Mouse (Mus musculus) kidney, adult 2 months (tissue): ENCODE data around the gene Pou6f1.

Source experiments
- CTCF ChIP-seq: fragments of 200-500 bp; conservative IDR thresholded peaks from 2 replicates; pipeline ENCODE4 v1.5.1; 2011; ENCODE audit warnings: low read depth, mild to moderate bottlenecking, control low read depth, low read length, moderate library complexity, mixed read lengths; ENCODE audit not compliant: insufficient read depth, insufficient read length
- POLR2A ChIP-seq: fragments of 200-500 bp; IDR thresholded peaks from one replicate; pipeline ENCODE4 v1.6.1; 2011; ENCODE audit warnings: low read depth, low read length, control low read depth

DNA sequence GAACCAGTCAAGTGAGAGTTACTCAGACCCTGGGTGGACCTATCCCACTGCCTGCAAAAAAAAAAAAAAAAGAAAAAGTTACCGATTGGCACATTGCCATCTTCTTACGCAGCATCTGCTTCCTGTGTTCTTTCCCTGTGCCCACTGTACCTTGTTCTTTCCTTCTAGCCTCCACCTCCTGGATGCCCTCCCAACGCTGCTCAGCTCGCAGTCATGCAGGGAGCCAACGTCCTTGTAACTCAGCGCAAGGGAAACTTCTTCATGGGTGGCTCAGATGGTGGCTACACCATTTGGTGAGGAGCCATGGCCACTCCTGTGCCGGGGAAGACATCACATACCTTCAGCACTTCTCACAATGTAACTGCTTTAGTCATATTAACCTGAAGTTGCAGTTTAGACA, 19.4 kb upstream of the Pou6f1 start:
- TF ChIP-seq CTCF: no peak
- no peak for TF ChIP-seq POLR2A
